Mouse (Mus musculus) layer of hippocampus, adult 18-20 months (tissue): ENCODE results near the gene Timm17b. TPM values are rescaled to one million over a fixed set of nuclear protein-coding genes. Genes with fewer than 3 reads are reported as not detected.
"Not testable (repeated sequence)": the region's sequence is repeated elsewhere in the genome, so short reads cannot be mapped to it uniquely, and the experiment has no call there.

Experiments
- DNase-seq, 2 experiments: peaks; one replicate each; pipeline ENCODE4 v3.0.0; 2022; ENCODE audit warnings: low spot score in 2 of 2
- long read RNA-seq: library from polyadenylated mRNA; stranded (forward); transcript quantifications from one replicate; pipeline ENCODE4 v2.0.0, GENCODE M21; 2021
- total RNA-seq, 2 experiments: library from RNA; stranded (reverse); gene quantifications; 2 replicates each; pipeline ENCODE4 v1.2.3; 2021

The Timm17b gene
- 10 to 100 TPM; 21.9 to 23.8 TPM for total RNA-seq
- long read RNA-seq, transcript Timm17b-201 (6 exons, 2,381 nt) = major isoform, 15 of 18 reads
- long read RNA-seq, partial matches to known transcripts = 0 of 18 reads
- long read RNA-seq, other reads (novel, unspliced or antisense) = 3 of 18 reads

DNA sequence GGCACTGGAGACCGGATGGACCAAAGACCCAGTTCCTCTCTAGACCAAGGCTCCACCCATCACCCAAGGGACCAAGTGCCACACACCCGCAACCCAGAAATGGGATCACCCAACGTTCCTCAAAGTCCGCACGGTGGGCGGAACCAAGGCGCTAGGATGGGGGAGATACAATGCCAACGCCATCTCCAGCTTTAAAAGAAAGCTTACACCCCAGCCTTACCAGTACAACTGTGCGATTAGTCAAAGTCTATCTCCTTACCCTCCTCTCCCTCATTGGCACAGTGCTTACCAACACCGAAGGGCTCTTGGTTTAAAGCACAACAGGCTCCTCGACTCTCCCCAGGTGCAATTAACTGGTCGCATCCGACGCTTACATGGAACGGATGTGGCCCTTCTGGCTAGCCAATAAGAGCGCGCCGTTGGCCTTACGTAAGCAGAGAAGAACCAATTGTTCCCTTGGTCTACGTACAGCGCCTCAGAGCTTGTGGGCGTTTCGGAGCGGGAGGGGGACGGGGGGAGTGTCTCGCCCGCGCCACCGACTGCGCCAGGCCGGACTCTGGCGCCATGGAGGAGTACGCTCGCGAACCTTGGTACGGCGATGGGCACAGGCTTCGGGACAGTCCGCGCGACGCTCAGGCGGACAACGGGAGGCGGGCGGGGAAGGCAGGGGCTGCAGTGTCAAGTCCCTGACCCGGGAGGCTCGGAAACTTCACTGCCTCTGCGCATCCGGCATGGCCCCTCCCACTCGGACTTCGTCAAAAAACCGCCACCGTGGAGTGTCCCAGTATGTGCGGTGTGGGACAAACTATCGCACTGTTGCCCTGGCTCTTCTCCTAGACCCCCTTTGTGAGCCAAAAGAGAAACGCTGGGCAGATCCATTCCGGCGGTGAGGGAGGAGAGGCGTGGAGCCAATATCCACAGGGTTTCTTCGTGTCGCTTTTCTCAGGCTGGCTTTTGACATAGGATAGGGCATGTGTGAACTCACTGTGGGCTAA, at the start of gene Timm17b, which contains the start of gene Pqbp1:
Gene Timm17b, plus strand, starts transcription at position 478 of the 995 bp plus-strand sequence.
Gene Pqbp1, minus strand, starts transcription at position 390 of the 995 bp plus-strand sequence.
- DNase-seq = peak; percentile 83 to 92

GRCm38 (mm10) chrX:7854578-7854977, 44.6 kb upstream of the Timm17b start:
- DNase-seq = peak in 1 of 2 experiments; percentile 34

- no peak for DNase-seq
These were observed 39.9 kb upstream of the Timm17b start for GRCm38 (mm10) chrX:7859191-7859753.

GRCm38 (mm10) chrX:7863181-7863580, 36.0 kb upstream of the Timm17b start:
- no peak for DNase-seq

DNA sequence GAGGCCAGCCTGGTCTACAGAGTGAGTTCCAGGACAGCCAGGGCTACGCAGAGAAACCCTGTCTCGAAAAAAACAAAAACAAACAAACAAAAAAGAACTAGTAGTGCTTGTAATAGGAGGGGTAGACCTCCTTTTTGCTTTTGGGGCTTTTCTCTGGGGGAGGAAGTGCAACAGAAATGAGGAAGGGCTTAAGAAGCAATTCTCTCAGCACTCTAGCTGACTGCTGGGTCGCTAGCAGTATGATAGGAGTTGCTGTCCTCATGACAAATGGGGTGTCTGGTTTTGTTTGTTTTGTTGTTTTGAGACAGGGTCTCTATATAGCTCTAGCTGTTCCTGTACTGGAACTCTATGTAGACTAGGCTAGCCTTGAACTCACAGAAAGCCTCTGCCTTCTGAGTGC, 34.6 kb upstream of the Timm17b start:
- no peak for DNase-seq

DNA sequence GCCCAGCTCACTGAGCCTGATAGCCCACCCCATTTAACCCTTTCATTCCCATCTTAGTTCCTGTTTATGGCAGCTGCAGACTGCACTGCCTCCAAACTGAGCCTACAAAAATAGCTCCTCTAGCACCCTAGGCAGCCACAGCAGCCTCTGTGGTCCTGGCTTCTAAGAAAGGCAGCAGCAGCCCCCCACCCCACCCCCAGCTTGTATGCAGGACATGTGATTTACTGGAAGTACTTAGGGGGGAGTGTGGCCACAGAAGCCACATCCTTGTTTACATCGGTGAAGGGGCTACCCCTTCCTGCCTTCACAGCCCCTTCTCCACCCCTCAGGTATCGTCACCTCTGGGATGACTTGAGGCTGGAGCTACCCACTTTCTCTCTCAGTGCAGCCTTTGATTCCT, 33.8 kb upstream of the Timm17b start:
- DNase-seq = no peak

DNA sequence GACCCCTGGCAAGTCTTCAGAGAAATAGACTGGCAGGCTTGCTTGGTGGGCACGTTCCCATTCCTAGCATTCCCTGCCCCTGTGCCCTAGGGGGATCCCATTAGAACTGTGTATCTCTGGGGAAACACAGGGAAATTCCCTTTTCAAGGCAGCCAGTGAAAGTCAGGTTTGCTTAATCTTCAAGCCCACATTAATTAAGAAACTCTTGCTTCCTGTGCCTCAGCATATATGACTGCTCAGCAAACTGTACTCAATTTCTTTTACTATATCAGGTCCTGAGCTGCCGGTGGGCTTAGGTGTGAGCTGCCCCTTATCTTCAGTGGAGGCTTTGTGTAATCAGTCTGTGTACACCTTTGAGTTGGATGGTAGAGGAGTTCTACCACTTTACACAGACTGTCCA, 33.4 kb upstream of the Timm17b start:
- no peak for DNase-seq

GRCm38 (mm10) chrX:7867141-7867540, 32.0 kb upstream of the Timm17b start:
- DNase-seq = no peak

DNA sequence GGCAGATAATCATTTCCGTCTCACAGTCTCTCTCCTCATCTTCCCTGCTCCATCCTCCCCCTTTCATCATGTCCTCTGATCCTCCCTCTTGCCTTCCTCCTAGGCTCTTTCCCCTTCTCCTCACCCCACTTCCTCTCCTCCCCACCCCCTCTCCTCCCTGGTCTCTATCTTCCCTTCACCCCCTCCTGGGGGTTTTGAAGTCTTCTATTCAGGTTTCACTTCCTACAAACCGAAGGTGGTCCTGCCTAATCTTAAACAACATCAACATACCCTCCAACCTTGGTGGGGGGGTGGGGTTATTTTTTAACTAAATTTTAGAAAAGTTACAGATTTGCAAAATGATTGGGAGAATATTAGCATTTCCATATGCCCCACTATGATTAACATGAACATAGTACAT, 30.7 kb upstream of the Timm17b start:
- no peak for DNase-seq

DNA sequence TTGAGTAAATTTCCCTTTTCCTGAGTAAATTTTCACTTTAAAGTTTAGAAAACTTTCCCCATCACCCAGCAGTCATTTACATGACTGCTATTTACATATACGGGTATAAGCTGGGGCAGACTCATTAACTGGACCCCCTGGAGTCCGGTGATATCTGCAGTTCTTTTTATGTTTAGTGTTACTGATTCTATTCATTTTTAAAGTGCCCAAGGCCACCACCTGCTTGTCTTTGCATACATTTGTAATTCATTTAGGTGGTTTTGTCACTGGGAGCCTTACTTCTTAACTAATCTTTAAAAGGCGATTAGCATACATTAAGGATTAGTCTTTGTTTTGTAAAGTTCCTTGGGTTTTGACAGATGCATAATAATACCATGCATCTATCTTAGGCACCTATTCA, 29.3 kb upstream of the Timm17b start:
- DNase-seq = no peak

DNA sequence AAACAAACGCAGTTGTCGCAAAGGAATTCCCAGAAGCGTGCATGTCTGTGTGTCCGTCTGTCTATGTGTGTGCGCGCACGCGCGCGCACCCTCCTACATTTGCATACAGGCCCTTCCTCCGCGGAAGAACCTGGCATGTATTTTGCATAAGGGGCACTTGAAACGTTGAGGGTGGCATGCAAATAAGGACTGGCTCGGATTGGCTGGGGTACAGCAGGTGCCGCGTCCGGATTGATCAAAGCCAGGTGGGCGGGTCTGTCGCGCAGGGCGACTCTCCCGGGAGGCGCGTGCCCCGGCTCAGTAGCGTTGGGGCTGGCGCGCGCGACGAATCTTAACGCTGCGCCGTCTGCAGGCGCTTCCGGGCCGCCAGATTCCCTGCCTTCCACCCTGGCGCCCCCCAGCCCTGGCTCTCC, 21.1 kb upstream of the Timm17b start, which contains the start of gene Pim2:
Gene Pim2, plus strand, starts transcription at position 256 of the 413 bp plus-strand sequence.
- DNase-seq = peak; percentile 81 to 83

- peak; percentile 20 to 28 for DNase-seq
These were observed 20.7 kb upstream of the Timm17b start for GRCm38 (mm10) chrX:7878495-7878894.

DNA sequence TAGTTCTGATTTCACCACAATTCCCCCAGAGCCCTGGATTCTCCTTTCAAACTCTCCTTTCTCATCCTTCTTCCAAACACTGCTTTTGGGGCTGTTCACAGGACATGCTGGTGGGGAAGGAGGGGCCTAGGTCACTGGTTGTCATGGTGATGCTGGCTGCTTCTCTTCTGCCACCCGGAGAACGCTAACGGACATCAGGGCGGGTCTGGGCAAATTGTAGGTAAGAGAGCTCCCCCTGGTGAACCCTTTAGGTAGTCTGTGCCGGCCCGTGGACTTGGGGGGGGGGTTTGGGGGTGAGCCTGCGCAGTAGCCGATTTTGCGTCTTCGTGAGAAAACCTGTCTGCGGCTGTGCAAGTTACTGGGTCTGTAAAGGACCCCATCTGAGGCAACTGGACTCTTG, 19.3 kb upstream of the Timm17b start:
- DNase-seq = peak; percentile 38 to 71

DNA sequence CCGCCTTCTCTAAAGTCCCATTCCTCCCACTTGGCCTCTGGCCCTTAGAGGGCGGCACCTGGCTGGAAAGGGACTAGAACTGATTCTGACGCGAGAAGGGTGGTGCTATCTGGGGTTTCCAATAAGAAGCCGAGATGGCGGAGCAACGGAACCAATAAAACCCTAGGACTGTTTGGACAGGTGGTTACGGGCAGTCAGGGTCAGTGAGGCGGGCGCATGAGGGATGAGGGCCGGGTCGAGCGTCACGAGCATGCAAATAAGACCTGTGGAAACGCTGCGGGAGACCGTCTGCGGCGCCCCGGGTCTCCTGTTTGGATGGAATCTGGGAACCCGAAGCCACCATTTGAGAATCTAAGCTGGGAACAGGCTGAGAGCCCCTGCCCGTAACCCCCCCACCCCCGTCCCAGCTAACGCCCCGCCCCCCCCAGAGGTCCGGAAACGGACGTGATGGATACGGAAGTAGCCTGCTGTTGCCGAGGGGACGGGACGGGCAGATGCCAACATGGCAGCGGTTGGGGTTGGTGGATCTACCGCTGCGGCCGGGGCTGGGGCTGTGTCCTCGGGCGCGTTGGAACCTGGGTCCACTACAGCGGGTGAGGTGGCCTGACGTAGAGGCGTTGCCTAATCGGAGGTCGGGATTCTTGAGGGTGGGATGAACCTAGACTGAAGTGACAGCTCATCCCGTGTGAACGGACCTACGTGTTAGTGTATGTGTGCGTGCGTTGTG, 15.2 kb upstream of the Timm17b start, which contains the start of gene Slc35a2:
Gene Slc35a2, plus strand, starts transcription at position 188 of the 727 bp plus-strand sequence.
- peak; percentile 74 to 79 for DNase-seq

DNA sequence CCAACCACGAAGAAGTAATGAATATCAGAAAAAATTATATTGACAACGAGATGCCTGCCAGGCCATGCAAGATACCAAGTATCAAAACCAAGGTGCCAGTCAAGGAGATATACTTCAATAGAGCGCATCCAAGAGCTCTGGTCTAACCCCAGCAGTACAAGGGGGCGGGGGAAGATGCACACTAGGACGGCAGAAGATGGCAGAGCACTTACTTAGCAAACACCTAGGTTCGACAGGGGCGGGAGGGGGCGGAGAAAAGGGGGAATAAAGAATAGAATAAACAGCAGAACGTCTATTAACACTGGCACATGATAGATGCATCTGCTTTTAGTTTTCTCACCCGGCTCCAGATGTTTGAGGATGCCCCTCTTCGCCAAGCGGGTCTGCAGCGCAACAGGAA, 946 bp upstream of the Timm17b start:
- DNase-seq = no peak

- DNase-seq = no peak
These were observed 5.3 kb downstream of the Timm17b start for GRCm38 (mm10) chrX:7904441-7904840.

DNA sequence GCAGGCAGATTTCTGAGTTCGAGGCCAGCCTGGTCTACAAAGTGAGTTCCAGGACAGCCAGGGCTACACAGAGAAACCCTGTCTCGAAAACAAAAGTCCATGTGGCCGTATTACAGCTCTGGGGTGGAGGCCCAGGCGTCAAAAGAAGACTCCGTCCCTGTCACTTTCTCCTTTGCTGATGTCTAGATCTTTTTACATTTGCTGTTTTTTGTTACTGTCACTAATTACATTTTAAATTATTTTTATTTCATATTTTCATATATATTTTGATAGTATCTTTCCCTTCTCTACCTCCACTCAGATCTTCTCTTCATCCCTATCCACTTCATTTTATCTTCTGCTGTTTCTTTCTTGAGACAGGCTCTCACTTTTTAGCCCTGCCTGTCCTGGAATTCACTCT, 8.6 kb downstream of the Timm17b start, which contains the start of gene Gm10491:
Gene Gm10491, minus strand, starts transcription at position 101 of the 400 bp plus-strand sequence.
- DNase-seq = no peak

- DNase-seq = not testable (repeated sequence)
These were observed 10.1 kb downstream of the Timm17b start, which contains the start of gene Gm10490 for GRCm38 (mm10) chrX:7909242-7909641. TSS of gene Gm10490 (plus strand) at chrX:7909542.

DNA sequence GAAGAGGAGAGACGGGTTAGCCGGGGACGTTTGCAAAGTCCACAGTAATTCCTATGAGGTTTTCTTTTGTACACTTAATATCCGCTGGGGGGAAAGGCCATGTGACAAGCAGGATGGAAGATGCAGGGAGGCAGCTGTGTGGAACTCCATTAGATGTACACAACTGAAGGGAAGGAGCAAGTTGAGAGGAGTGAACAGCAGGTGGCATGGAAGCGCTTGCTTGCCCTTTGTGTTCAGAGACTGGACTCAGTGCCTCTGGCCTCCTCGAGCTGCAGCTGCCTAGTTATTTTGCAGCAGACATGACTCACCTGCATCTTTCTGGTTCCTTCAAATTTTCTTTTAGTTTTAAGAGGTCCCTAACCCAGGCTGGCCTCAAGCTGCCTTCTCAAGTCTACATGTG, 11.3 kb downstream of the Timm17b start:
- no peak for DNase-seq

- not testable (repeated sequence) for DNase-seq
These were observed 16.5 kb downstream of the Timm17b start for GRCm38 (mm10) chrX:7915669-7916068.

GRCm38 (mm10) chrX:7917960-7918359, 18.8 kb downstream of the Timm17b start:
- not testable (repeated sequence) for DNase-seq
